Mouse (Mus musculus) stomach, embryonic 14.5 days (tissue): Measurements from ENCODE around the gene Tgfbr3. TPM values are rescaled to one million over a fixed set of nuclear protein-coding genes. Genes with fewer than 3 reads are reported as not detected.

Source experiments
- ATAC-seq: fragments of 200-750 bp; cut with Nextera tagmentation; 2 replicates; pipeline ENCODE4 v1.8.0; 2017; ENCODE audit warnings: low read depth, moderate TSS enrichment; ENCODE audit not compliant: insufficient number of reproducible peaks, insufficient read depth, low FRiP score
- H3K27ac ChIP-seq: fragments of 300-500 bp; sonication (generic); 2 replicates; pipeline ENCODE4 v1.5.1; 2014; ENCODE audit warnings: mild to moderate bottlenecking, low read length, moderate library complexity, mixed read lengths
- H3K27me3 ChIP-seq: fragments of 300-500 bp; sonication (generic); 2 replicates; pipeline ENCODE4 v1.6.1; 2014; ENCODE audit warnings: low read length, control low read depth, mixed read lengths; ENCODE audit not compliant: control insufficient read depth, insufficient read depth
- H3K36me3 ChIP-seq: fragments of 300-500 bp; sonication (generic); 2 replicates; pipeline ENCODE4 v1.6.1; 2014; ENCODE audit warnings: mild to moderate bottlenecking, control low read depth, low read length, moderate library complexity, mixed read lengths; ENCODE audit not compliant: control insufficient read depth, insufficient read depth
- H3K4me1 ChIP-seq: fragments of 300-500 bp; sonication (generic); 2 replicates; pipeline ENCODE4 v1.6.1; 2014; ENCODE audit warnings: low read length, control low read depth, mixed read lengths; ENCODE audit not compliant: control insufficient read depth, insufficient read depth
- H3K4me2 ChIP-seq: fragments of 300-500 bp; sonication (generic); replicated peaks from 2 replicates; pipeline ENCODE4 v1.6.1; 2014; ENCODE audit warnings: low read depth, low read length, control low read depth
- H3K4me3 ChIP-seq: fragments of 300-500 bp; sonication (generic); 2 replicates; pipeline ENCODE4 v1.5.1; 2014; ENCODE audit warnings: low read depth, low read length, control low read depth
- H3K9ac ChIP-seq: fragments of 300-500 bp; sonication (generic); replicated peaks from 2 replicates; pipeline ENCODE4 v1.6.1; 2014; ENCODE audit warnings: low read depth, mild to moderate bottlenecking, control low read depth, low read length, moderate library complexity, mixed read lengths
- H3K9me3 ChIP-seq: fragments of 300-500 bp; sonication (generic); 2 replicates; pipeline ENCODE4 v1.6.1; 2016; ENCODE audit warnings: low read depth, low read length, control low read depth; ENCODE audit not compliant: control insufficient read depth
- WGBS: fragments of 180-500 bp; shearing (Covaris S2); extraction: QIAGEN DNeasy Blood & Tissue Kit; methylation state at CpG from one replicate; pipeline ENCODE4 v1.1.7; 2014; 5-methylcytosine and 5-hydroxymethylcytosine counted together
- polyA plus RNA-seq: library from polyadenylated mRNA; unstranded; fragments of >200 nt; fragmentation: Nextera tagmentation; extraction: Ambion mirVana; gene quantifications from 2 replicates; pipeline ENCODE4 v1.2.1, GENCODE M21; 2014

Tgfbr3 gene
- polyA plus RNA-seq, 1 experiment from 2014 or later, result 34.5 TPM

GRCm38 (mm10) chr5:107086166-107086565, 203.3 kb downstream of the Tgfbr3 start:
- H3K27ac ChIP-seq, result no peak overlapping the region; the same call in 1 of the 2 replicates
- no peaks in the 10 kb centered on the region for H3K27me3 ChIP-seq
- H3K9ac ChIP-seq, result no peak overlapping the region
- H3K9me3 ChIP-seq, result no peaks in the 10 kb centered on the region
- 79% methylated on average over 5 of the region's 5 CpGs for WGBS
- no peaks in the 10 kb centered on the region for H3K36me3 ChIP-seq
- no peak overlapping the region for H3K4me3 ChIP-seq
- no peak for ATAC-seq
- no peak overlapping the region for H3K4me2 ChIP-seq
- H3K4me1 ChIP-seq, result peaks cover 29% of the 10 kb centered on the region

GRCm38 (mm10) chr5:107084431-107084830, 205.0 kb downstream of the Tgfbr3 start:
- Histone ChIP-seq H3K27ac (no peak overlapping the region), H3K4me2 (no peak overlapping the region), H3K9ac (no peak overlapping the region), H3K4me1 (peaks cover 41% of the 10 kb centered on the region), H3K9me3 (no peaks in the 10 kb centered on the region), H3K4me3 (no peak overlapping the region), H3K36me3 (no peaks in the 10 kb centered on the region), H3K27me3 (no peaks in the 10 kb centered on the region)
- no peak for ATAC-seq
- 90% methylated on average over 4 of the region's 4 CpGs for WGBS

- Histone ChIP-seq H3K27ac (no peak overlapping the region), H3K9me3 (no peaks in the 10 kb centered on the region), H3K9ac (no peak overlapping the region), H3K4me3 (no peak overlapping the region), H3K4me2 (no peak overlapping the region), H3K36me3 (no peaks in the 10 kb centered on the region), H3K4me1 (peaks cover 29% of the 10 kb centered on the region), H3K27me3 (no peaks in the 10 kb centered on the region)
- ATAC-seq, result no peak
- WGBS, result 68% methylated on average over 3 of the region's 3 CpGs
Observed at GRCm38 (mm10) chr5:107082011-107082410, 207.4 kb downstream of the Tgfbr3 start.

GRCm38 (mm10) chr5:107080986-107081624, 208.3 kb downstream of the Tgfbr3 start:
- no peak overlapping the region for H3K4me3 ChIP-seq
- no peak overlapping the region for H3K27ac ChIP-seq
- H3K27me3 ChIP-seq, result no peaks in the 10 kb centered on the region
- H3K36me3 ChIP-seq, result no peaks in the 10 kb centered on the region
- WGBS, result 65% methylated on average over 12 of the region's 12 CpGs
- H3K9ac ChIP-seq, result no peak overlapping the region
- peaks cover 26% of the 10 kb centered on the region for H3K4me1 ChIP-seq
- ATAC-seq, result no peak
- H3K4me2 ChIP-seq, result no peak overlapping the region
- H3K9me3 ChIP-seq, result no peaks in the 10 kb centered on the region

GRCm38 (mm10) chr5:107079920-107080319, 209.5 kb downstream of the Tgfbr3 start:
- WGBS, result 39% methylated on average over 8 of the region's 8 CpGs
- Histone ChIP-seq H3K27ac (peak overlapping the region; percentile 15; the same call in 1 of the 2 replicates), H3K4me3 (no peak overlapping the region), H3K4me2 (no peak overlapping the region; the same call in 1 of the 2 replicates), H3K9me3 (no peaks in the 10 kb centered on the region), H3K4me1 (peaks cover 29% of the 10 kb centered on the region), H3K27me3 (no peaks in the 10 kb centered on the region), H3K9ac (no peak overlapping the region), H3K36me3 (no peaks in the 10 kb centered on the region)
- no peak; the same call in 1 of the 2 replicates for ATAC-seq

GRCm38 (mm10) chr5:107079146-107079638, 210.2 kb downstream of the Tgfbr3 start:
- no peaks in the 10 kb centered on the region for H3K27me3 ChIP-seq
- 6% methylated on average over 11 of the region's 11 CpGs for WGBS
- ATAC-seq, result peak; percentile 56; the same call in 1 of the 2 replicates
- H3K27ac ChIP-seq, result peak overlapping the region; percentile 85
- H3K9me3 ChIP-seq, result no peaks in the 10 kb centered on the region
- no peaks in the 10 kb centered on the region for H3K36me3 ChIP-seq
- no peak overlapping the region for H3K9ac ChIP-seq
- peaks cover 29% of the 10 kb centered on the region for H3K4me1 ChIP-seq
- no peak overlapping the region for H3K4me3 ChIP-seq
- H3K4me2 ChIP-seq, result 0 out of 2 replicates have a peak overlapping the region, but pooled peaks have one; percentile 5

- 95% methylated on average over 3 of the region's 3 CpGs for WGBS
- no peak overlapping the region; the same call in 1 of the 2 replicates for H3K27ac ChIP-seq
- ATAC-seq, result no peak
- H3K27me3 ChIP-seq, result no peaks in the 10 kb centered on the region
- no peak overlapping the region for H3K9ac ChIP-seq
- no peaks in the 10 kb centered on the region for H3K36me3 ChIP-seq
- H3K9me3 ChIP-seq, result no peaks in the 10 kb centered on the region
- no peak overlapping the region for H3K4me3 ChIP-seq
- H3K4me1 ChIP-seq, result peaks cover 29% of the 10 kb centered on the region
- no peak overlapping the region for H3K4me2 ChIP-seq
Observed at GRCm38 (mm10) chr5:107078361-107078760, 211.1 kb downstream of the Tgfbr3 start.

GRCm38 (mm10) chr5:107077900-107078299, 211.5 kb downstream of the Tgfbr3 start:
- 90% methylated on average over 7 of the region's 7 CpGs for WGBS
- no peak overlapping the region for H3K9ac ChIP-seq
- H3K4me3 ChIP-seq, result no peak overlapping the region
- H3K4me1 ChIP-seq, result peaks cover 29% of the 10 kb centered on the region
- H3K36me3 ChIP-seq, result no peaks in the 10 kb centered on the region
- no peak overlapping the region for H3K27ac ChIP-seq
- no peak overlapping the region for H3K4me2 ChIP-seq
- no peaks in the 10 kb centered on the region for H3K27me3 ChIP-seq
- no peak for ATAC-seq
- H3K9me3 ChIP-seq, result no peaks in the 10 kb centered on the region
